Mouse (Mus musculus) embryo, embryonic 11 days (tissue): ENCODE results near the gene Adora3.

Experiments used
- DNase-seq: peaks from one replicate; pipeline ENCODE4 v3.0.0-alpha.2; 2015

Gene Adora3

GRCm38 (mm10) chr3:105951348-105951747 lies 80.7 kb downstream of the Adora3 start:
- no peak for DNase-seq

DNA sequence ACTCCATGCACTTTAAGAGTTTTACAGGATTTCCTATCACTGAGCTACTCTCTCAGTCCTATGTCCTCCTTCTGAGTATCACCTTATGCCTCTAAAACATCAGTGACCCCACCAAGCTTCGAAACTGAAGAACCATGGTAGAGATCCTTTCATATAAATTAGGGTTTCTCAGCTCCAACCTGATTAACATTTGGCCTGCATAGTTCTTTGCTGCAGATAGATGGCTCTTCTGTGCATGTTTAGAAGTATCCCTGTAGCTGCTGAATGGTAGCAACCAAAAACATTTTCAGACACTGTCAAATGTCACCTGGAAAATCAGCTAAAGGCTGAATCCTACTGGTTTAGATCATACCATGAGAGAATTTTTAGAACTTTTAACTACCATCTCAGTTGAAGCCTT lies 86.6 kb downstream of the Adora3 start:
- no peak for DNase-seq

DNA sequence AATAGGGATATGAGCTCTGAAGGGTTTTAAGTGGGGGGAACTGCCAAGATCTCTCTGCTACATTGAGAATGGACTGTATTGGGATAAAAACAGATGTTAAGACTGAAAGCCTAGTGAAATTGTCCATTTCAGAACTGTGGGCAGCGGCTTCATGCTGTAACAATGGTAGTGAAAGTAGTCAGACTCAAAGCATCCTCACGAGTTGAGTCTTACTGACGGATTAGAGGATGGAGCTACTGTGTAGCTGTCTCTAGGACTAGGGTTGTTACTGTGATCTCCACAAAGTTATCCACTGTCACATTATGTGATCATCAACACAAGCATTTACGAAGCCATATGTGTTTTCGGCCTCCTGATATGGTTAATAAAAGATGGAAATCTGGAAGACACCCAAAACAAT lies 87.5 kb downstream of the Adora3 start:
- DNase-seq = no peak
